Mouse (Mus musculus) heart, embryonic 16.5 days (tissue): ENCODE measurements around the gene Sesn3. TPM values are rescaled to one million over a fixed set of nuclear protein-coding genes. Genes with fewer than 3 reads are reported as not detected.

Source experiments
- ATAC-seq: fragments of 200-750 bp; cut with Nextera tagmentation; replicated peaks from 2 replicates; pipeline ENCODE4 v1.8.0; 2017; ENCODE audit warnings: moderate number of reproducible peaks; ENCODE audit not compliant: insufficient read depth, low FRiP score; ENCODE audit errors: extremely low read depth
- H3K27ac ChIP-seq: fragments of 300-500 bp; sonication (generic); 2 replicates; pipeline ENCODE4 v1.5.1; 2014; ENCODE audit warnings: mild to moderate bottlenecking, low read length, control low read depth, moderate library complexity
- H3K27me3 ChIP-seq: fragments of 300-500 bp; sonication (generic); 2 replicates; pipeline ENCODE4 v1.6.1; 2014; ENCODE audit warnings: low read length, mixed read lengths; ENCODE audit not compliant: control insufficient read depth, insufficient read depth
- H3K36me3 ChIP-seq: fragments of 300-500 bp; sonication (generic); 2 replicates; pipeline ENCODE4 v1.6.1; 2014; ENCODE audit not compliant: control insufficient read depth, insufficient read depth
- H3K4me1 ChIP-seq: fragments of 300-500 bp; sonication (generic); 2 replicates; pipeline ENCODE4 v1.6.1; 2014; ENCODE audit warnings: low read length, mixed read lengths; ENCODE audit not compliant: control insufficient read depth, insufficient read depth
- H3K4me2 ChIP-seq: fragments of 300-500 bp; sonication (generic); 2 replicates; pipeline ENCODE4 v1.6.1; 2014; ENCODE audit warnings: low read depth, mild to moderate bottlenecking, control low read depth, low read length
- H3K4me3 ChIP-seq: fragments of 300-500 bp; sonication (generic); 2 replicates; pipeline ENCODE4 v1.5.1; 2014; ENCODE audit warnings: mild to moderate bottlenecking, control low read depth, low read length
- H3K9ac ChIP-seq: fragments of 300-500 bp; sonication (generic); 2 replicates; pipeline ENCODE4 v1.6.1; 2014; ENCODE audit warnings: low read length, control low read depth
- H3K9me3 ChIP-seq: fragments of 300-500 bp; sonication (generic); replicated peaks from 2 replicates; pipeline ENCODE4 v1.6.1; 2016; ENCODE audit warnings: low read length; ENCODE audit not compliant: control insufficient read depth
- WGBS: fragments of 180-500 bp; shearing (Covaris S2); extraction: QIAGEN DNeasy Blood & Tissue Kit; methylation state at CpG from one replicate; pipeline ENCODE4 v1.1.7; 2014; 5-methylcytosine and 5-hydroxymethylcytosine counted together
- polyA plus RNA-seq: library from polyadenylated mRNA; unstranded; fragments of >200 nt; fragmentation: Nextera tagmentation; extraction: Ambion mirVana; gene quantifications from 2 replicates; pipeline ENCODE4 v1.2.1, GENCODE M21; 2015

Sesn3 gene
- polyA plus RNA-seq, 1 experiment from 2014 or later = 9.2 TPM

GRCm38 (mm10) chr9:14246016-14246799 is 28.7 kb upstream of the Sesn3 start:
- Histone ChIP-seq H3K27me3 (no peaks in the 10 kb centered on the region), H3K36me3 (no peaks in the 10 kb centered on the region), H3K4me2 (no peak overlapping the region), H3K9me3 (no peaks in the 10 kb centered on the region), H3K27ac (0 out of 2 replicates have a peak overlapping the region, but pooled peaks have one; percentile 14), H3K9ac (no peak overlapping the region), H3K4me1 (peaks cover 3% of the 10 kb centered on the region; the same call in 1 of the 2 replicates), H3K4me3 (no peak overlapping the region)
- WGBS = 26% methylated on average over 11 of the region's 11 CpGs
- no peak for ATAC-seq

GRCm38 (mm10) chr9:14247480-14248208 is 27.2 kb upstream of the Sesn3 start:
- Histone ChIP-seq H3K9ac (no peak overlapping the region), H3K4me3 (no peak overlapping the region), H3K36me3 (no peaks in the 10 kb centered on the region), H3K4me1 (peaks cover 3% of the 10 kb centered on the region; the same call in 1 of the 2 replicates), H3K4me2 (no peak overlapping the region), H3K27ac (no peak overlapping the region), H3K27me3 (no peaks in the 10 kb centered on the region), H3K9me3 (no peaks in the 10 kb centered on the region)
- ATAC-seq = no peak
- 59% methylated on average over 12 of the region's 12 CpGs for WGBS

GRCm38 (mm10) chr9:14248209-14248596 is 26.7 kb upstream of the Sesn3 start:
- Histone ChIP-seq H3K4me3 (no peak overlapping the region), H3K9me3 (no peaks in the 10 kb centered on the region), H3K4me1 (peaks cover 3% of the 10 kb centered on the region; the same call in 1 of the 2 replicates), H3K9ac (no peak overlapping the region), H3K36me3 (no peaks in the 10 kb centered on the region), H3K4me2 (no peak overlapping the region), H3K27ac (no peak overlapping the region), H3K27me3 (no peaks in the 10 kb centered on the region)
- WGBS = 82% methylated on average over 3 of the region's 3 CpGs
- ATAC-seq = no peak

- Histone ChIP-seq H3K4me3 (no peak overlapping the region), H3K27ac (no peak overlapping the region), H3K9me3 (no peaks in the 10 kb centered on the region), H3K4me1 (no peaks in the 10 kb centered on the region), H3K4me2 (no peak overlapping the region), H3K9ac (no peak overlapping the region), H3K27me3 (no peaks in the 10 kb centered on the region), H3K36me3 (no peaks in the 10 kb centered on the region)
- 31% methylated on average over 3 of the region's 3 CpGs for WGBS
- ATAC-seq = no peak; the same call in 1 of the 2 replicates
Observed at GRCm38 (mm10) chr9:14261150-14261549, 13.7 kb upstream of the Sesn3 start.

- Histone ChIP-seq H3K9ac (no peak overlapping the region), H3K4me2 (no peak overlapping the region)
- WGBS = 62% methylated on average over 4 of the region's 4 CpGs
Observed at GRCm38 (mm10) chr9:14262568-14262972, 12.3 kb upstream of the Sesn3 start.

GRCm38 (mm10) chr9:14266470-14266869 is 8.4 kb upstream of the Sesn3 start:
- H3K27me3 ChIP-seq = no peaks in the 10 kb centered on the region
- ATAC-seq = no peak
- H3K9ac ChIP-seq = no peak overlapping the region
- H3K4me2 ChIP-seq = no peak overlapping the region
- H3K27ac ChIP-seq = no peak overlapping the region
- no peak overlapping the region for H3K4me3 ChIP-seq
- WGBS = 17% methylated on average over 2 of the region's 2 CpGs
- H3K36me3 ChIP-seq = no peaks in the 10 kb centered on the region
- no peaks in the 10 kb centered on the region for H3K4me1 ChIP-seq
- no peaks in the 10 kb centered on the region for H3K9me3 ChIP-seq

More at GRCm38 (mm10) chr9:14262568-14262972, 12.3 kb upstream of the Sesn3 start:
- no peaks in the 10 kb centered on the region for H3K36me3 ChIP-seq
- no peaks in the 10 kb centered on the region for H3K9me3 ChIP-seq
- H3K4me1 ChIP-seq = no peaks in the 10 kb centered on the region
- no peak for ATAC-seq
- H3K27me3 ChIP-seq = no peaks in the 10 kb centered on the region
- no peak overlapping the region for H3K27ac ChIP-seq
- H3K4me3 ChIP-seq = no peak overlapping the region

GRCm38 (mm10) chr9:14268578-14268977 is 6.3 kb upstream of the Sesn3 start:
- no peak overlapping the region for H3K27ac ChIP-seq
- no peak for ATAC-seq
- H3K36me3 ChIP-seq = no peaks in the 10 kb centered on the region
- no peak overlapping the region for H3K9ac ChIP-seq
- H3K4me2 ChIP-seq = no peak overlapping the region
- no peaks in the 10 kb centered on the region for H3K9me3 ChIP-seq
- H3K27me3 ChIP-seq = no peaks in the 10 kb centered on the region
- WGBS = 68% methylated on average over 2 of the region's 2 CpGs
- H3K4me3 ChIP-seq = no peak overlapping the region
- no peaks in the 10 kb centered on the region for H3K4me1 ChIP-seq

- no peaks in the 10 kb centered on the region for H3K27me3 ChIP-seq
- no peak overlapping the region for H3K4me3 ChIP-seq
- H3K36me3 ChIP-seq = no peaks in the 10 kb centered on the region
- H3K4me2 ChIP-seq = no peak overlapping the region
- ATAC-seq = no peak
- no peaks in the 10 kb centered on the region for H3K9me3 ChIP-seq
- H3K27ac ChIP-seq = no peak overlapping the region
- 67% methylated on average over 1 of the region's 1 CpGs for WGBS
- H3K9ac ChIP-seq = no peak overlapping the region
- H3K4me1 ChIP-seq = no peaks in the 10 kb centered on the region; the same call in none of the 2 replicates
Observed at GRCm38 (mm10) chr9:14272921-14273320, 1.9 kb upstream of the Sesn3 start.

GRCm38 (mm10) chr9:14274586-14274985 is 281 bp upstream of the Sesn3 start:
- Histone ChIP-seq H3K4me2 (peak overlapping the region; percentile 76), H3K4me3 (peak overlapping the region; percentile 83), H3K27me3 (no peaks in the 10 kb centered on the region), H3K9me3 (no peaks in the 10 kb centered on the region), H3K4me1 (no peaks in the 10 kb centered on the region; the same call in none of the 2 replicates), H3K36me3 (no peaks in the 10 kb centered on the region), H3K27ac (peak overlapping the region; percentile 95), H3K9ac (peak overlapping the region; percentile 70; the same call in 1 of the 2 replicates)
- WGBS = 41% methylated on average over 5 of the region's 5 CpGs
- ATAC-seq = no peak
